Mouse (Mus musculus) urinary bladder, postnatal 25 days (tissue): Measurements from ENCODE around the gene Cnnm4.

Source experiments
- DNase-seq: peaks from one replicate; pipeline ENCODE4 v3.0.0; 2022; ENCODE audit warnings: low spot score

The Cnnm4 gene

DNA sequence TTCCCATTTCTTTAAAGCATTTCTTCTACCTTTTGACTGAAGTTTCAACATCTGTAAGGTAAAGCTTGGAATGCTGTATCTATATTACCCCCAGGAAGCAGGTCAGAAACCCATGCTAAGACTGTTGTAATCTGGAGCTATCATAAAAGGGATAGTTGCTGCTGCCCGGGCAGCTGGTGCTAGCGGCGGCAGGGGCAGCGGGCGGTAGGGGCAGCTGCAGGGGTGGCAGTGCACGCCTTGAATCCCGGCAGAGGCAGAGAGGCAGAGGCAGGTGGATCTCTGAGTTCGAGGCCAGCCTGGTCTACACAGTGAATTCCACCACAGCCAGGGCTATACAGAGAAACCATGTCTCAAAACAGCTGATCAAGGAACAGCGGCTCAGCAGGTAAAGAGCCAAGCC lies 71.5 kb downstream of the Cnnm4 start:
- DNase-seq = no peak

DNA sequence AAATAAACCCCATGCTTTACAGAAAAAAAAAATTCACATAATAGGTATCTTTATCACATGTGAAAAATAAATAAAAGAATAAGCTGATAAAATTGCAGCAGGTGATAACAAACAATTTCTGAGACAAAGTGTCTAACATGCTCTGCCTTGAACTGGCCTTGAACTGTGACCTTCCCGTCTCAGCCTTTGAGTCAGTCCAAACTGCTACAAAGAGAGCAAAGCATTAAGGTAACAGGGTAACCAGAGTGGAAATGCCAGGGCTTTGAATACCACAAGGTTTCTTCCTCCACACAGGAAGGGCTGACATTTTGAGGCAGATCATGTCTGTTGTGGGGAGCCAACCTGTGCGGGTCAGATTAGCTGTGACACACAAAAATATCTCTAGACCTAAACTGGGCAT lies 74.0 kb downstream of the Cnnm4 start:
- DNase-seq = no peak

DNA sequence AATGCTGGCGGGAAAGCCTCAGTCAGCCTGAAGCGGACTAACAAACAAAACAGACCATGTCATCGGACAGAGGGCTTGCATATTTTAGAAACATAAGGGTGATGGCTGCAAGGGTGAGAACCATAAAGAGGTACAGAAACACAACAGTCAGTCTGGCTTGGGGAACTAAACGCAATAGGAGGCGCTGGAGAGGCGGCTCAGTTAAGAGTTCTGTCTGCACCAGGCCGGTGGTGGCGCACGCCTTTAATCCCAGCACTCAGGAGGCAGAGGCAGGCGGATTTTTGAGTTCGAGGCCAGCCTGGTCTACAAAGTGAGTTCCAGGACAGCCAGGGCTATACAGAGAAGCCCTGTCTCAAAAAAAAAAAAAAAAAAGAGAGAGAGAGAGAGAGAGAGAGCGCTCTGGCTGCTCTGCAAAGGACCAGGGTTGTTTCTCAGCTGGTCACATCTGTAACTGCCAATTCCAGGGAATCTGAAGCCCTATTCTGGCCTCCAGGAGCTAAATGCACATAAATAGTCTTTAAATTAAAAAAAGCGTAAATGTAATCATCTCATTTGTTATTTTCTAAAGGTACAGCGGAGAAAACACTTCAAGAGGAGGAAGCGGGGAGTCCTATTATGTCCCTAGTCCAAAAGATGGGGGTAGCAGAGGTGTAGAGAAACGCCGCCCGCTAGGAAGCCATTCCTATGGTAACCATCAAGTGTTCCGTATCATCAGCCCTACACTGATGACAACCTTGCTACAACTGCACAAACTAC lies 74.6 kb downstream of the Cnnm4 start:
- no peak for DNase-seq

DNA sequence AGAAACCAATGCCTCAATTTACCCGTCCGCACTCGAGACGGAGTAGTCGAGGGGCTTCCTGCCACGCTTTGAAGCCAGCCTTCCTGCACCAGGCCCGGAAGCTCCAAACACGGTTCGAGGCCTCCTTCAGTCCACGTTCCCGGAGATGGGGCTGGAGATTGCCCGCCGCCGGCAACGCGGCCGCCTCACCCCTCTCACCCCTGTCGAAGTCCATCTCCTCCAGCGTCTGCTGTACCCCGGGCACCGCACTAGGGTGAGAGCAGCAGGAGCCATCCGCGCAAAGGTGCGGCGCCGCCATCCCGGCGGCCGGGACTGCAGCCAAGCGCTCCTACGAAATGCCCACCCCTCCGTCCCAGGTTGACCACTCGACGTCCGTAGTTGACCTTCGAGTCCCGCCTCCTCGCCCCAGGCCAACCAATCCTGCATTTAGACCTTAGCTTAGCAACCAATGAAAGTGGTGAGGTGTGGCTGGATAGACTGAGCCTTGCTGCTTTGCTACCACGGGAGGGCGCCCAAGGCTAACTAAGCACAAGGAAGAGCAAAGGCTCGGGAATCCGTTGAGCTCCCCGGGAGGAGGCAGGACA lies 75.6 kb downstream of the Cnnm4 start, which contains the start of gene Ankrd39:
Gene Ankrd39 (minus strand): TSS at position 558 of the 584 bp plus-strand sequence.
- peak; percentile 95 for DNase-seq

DNA sequence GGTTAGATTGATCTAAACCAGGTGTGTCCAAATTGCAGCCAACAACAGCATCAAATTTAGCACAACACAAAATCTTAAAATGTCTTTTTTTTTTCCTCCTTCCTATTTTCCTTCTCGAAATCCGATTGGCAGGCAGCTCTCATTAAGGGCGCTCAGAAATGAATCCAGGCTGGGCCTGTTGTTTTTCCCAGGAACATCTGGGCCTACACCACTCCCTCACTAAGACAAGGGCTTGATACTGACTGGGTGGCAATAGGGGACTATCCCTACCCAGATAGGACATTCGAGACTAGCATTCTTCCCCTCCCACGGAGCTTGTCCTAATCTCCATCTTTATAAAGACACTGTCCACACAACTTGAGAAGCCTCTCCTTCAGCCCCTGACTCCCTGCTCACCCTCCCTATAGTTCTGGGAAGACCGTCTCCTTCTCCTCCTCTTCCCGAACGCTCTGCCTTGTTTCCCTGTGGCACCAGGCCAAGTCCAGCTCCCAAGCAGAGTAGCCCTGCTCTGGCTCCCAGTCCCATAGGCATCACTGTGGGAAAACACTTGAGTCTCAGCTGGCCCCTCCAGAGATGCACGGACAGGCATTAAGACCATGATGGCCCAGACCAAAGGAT lies 76.7 kb downstream of the Cnnm4 start:
- DNase-seq = peak; percentile 41

- no peak for DNase-seq
These were observed 77.4 kb downstream of the Cnnm4 start for GRCm38 (mm10) chr1:36548771-36549170.

DNA sequence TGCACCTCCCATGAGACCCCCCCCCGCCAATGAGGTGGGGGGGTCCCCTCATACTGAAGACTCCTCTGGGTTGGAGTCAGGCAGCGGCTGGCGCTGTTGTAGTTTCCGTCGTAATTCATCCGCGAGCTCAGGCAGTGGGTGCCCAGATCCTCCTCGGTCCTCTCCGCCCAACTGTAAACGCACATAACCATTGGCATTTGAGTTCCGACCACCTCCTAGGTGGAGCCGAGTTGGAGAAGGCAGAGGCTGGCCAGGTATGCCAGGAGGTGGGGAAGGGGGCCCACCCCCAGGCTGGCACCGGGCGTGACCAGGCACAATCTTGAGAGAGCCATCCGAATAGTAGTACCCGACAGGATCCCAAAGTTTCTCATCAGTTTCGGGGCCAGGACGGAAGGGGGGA lies 78.1 kb downstream of the Cnnm4 start:
- no peak for DNase-seq

DNA sequence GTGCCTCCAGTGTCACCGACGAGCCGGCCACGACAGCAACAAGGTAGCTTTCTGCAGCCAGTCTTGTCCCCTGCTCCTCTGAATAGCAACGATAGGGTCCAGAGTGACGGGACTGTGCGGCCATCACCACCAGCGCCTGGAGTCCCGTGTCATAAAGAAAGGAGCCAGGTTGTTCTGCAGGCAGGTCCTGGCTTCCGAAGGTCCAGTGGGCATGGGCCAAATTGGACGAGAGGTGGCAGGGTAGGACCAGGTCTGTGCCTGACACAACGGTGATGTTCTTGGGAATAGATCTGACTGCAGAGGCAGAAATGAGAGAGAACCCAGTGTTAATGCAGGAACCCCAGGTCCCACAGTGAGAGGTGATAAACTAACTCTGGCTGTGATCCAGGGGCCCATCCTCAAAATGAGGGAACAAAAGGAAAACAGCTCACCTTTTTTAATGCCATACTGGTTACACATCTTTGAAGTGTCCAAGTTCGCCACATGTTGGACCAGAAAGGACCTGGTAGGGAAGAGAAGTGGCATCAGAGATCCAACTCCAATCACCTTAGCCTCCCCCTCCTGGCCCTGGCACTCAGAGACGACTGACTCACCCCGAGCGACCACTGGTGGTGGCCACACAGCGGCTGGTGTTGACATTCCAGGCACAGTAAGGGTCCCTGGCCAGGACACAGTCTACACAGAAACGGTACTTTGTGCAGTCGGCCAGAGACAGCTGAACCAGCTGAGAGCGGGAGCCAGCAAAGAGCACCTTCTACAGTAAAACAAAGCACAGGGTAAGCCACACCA lies 78.8 kb downstream of the Cnnm4 start:
- no peak for DNase-seq

- no peak for DNase-seq
These were observed 80.5 kb downstream of the Cnnm4 start for GRCm38 (mm10) chr1:36551904-36552303.

- DNase-seq = no peak
These were observed 81.1 kb downstream of the Cnnm4 start for GRCm38 (mm10) chr1:36552506-36552905.

- DNase-seq = no peak
These were observed 83.4 kb downstream of the Cnnm4 start for GRCm38 (mm10) chr1:36554633-36555399.

- DNase-seq = no peak
These were observed 84.5 kb downstream of the Cnnm4 start for GRCm38 (mm10) chr1:36555798-36556395.

DNA sequence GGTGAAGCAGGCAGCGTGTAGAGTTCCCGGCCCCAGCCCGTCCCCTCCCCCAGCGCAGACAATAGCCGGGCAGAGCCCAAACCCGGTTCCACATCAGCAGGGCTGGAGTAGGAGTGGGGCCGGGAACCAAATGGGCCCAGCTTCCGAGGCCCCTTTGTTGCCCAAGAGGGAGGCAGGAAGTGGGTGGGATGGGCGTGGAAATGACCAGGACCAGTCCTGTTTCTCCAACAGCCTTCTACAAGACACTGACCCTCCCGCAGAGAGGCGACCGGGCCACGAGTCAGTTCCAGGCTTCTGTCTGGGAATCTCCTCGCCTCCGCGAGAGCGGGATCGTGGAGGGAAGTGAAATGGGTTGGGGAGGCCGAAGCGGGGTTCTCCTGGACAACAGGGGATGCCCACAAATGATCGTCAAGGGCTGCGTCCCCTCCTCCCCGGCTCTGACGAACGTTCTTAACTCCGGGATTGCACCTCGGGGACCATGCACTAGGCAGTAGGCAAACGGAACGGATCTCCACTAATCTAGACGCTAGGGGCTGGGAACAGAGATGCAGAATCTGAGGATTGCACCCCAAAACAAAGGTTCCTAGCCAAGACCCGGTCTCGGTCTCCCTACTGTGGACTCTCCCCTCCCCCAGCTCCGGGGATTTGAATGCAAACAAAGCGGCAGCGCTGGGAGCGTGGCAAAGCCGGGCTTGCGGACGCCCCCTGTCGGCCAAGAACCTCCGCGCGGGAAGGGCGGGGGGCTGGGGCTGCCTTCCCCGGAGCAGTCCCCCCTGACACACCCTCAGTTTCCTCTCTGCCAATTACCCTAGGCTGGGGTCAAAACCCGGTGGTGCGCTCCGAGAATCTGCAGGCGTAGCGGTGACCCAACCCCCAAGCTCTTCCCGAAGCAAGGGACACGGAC lies 85.4 kb downstream of the Cnnm4 start:
- peak; percentile 92 for DNase-seq

- peak; percentile 72 for DNase-seq
These were observed 86.1 kb downstream of the Cnnm4 start for GRCm38 (mm10) chr1:36557457-36558011.
